Mouse (Mus musculus): ENCODE measurements around the gene Tbc1d16. TPM values are rescaled to one million over a fixed set of nuclear protein-coding genes. Genes with fewer than 3 reads are reported as not detected.
"Not testable (repeated sequence)": the region's sequence is repeated elsewhere in the genome, so short reads cannot be mapped to it uniquely, and the experiment has no call there.

Gene Tbc1d16
- total RNA-seq, 2 experiments from 2014 or later, result 25.2 to 34.6 TPM

GRCm38 (mm10) chr11:119109415-119110071 lies 118.8 kb downstream of the Tbc1d16 start:
- H3K27ac ChIP-seq, result no peak overlapping the region
- H3K4me3 ChIP-seq, result no peak overlapping the region
- intact Hi-C loops (cut with DNase I), result no loop called here
- no peak for TF ChIP-seq CTCF (IDR thresholded peaks at IDR 0.05)
- no peak for DNase-seq (ENCODE audit: extremely low spot score in 1 of 2, low spot score in 2 of 2)

- no peak overlapping the region for H3K4me3 ChIP-seq
- intact Hi-C loops (cut with DNase I), result no loop called here
- DNase-seq (ENCODE audit: extremely low spot score in 1 of 2, low spot score in 2 of 2), result no peak
- no peak for TF ChIP-seq CTCF (IDR thresholded peaks at IDR 0.05)
- H3K27ac ChIP-seq, result no peak overlapping the region
Observed at GRCm38 (mm10) chr11:119108573-119109263, 119.6 kb downstream of the Tbc1d16 start.

- DNase-seq (ENCODE audit: extremely low spot score in 1 of 2, low spot score in 2 of 2), result no peak
- Histone ChIP-seq H3K4me3 (no peak overlapping the region), H3K27ac (no peak overlapping the region)
- TF ChIP-seq CTCF (IDR thresholded peaks at IDR 0.05), result no peak
- intact Hi-C loops (cut with DNase I), result no loop called here
Observed at GRCm38 (mm10) chr11:119106289-119106688, 122.0 kb downstream of the Tbc1d16 start.

GRCm38 (mm10) chr11:119105748-119106147 lies 122.6 kb downstream of the Tbc1d16 start:
- Histone ChIP-seq H3K27ac (no peak overlapping the region; the same call in 1 of the 2 replicates), H3K4me3 (no peak overlapping the region)
- intact Hi-C loops (cut with DNase I), result no loop called here

GRCm38 (mm10) chr11:119105071-119105609 lies 123.2 kb downstream of the Tbc1d16 start:
- intact Hi-C loops (cut with DNase I), result no loop called here
- Histone ChIP-seq H3K27ac (no peak overlapping the region), H3K4me3 (no peak overlapping the region)
- no peak for DNase-seq (ENCODE audit: extremely low spot score in 1 of 2, low spot score in 2 of 2)
- TF ChIP-seq CTCF (IDR thresholded peaks at IDR 0.05), result no peak

More at GRCm38 (mm10) chr11:119105748-119106147, 122.6 kb downstream of the Tbc1d16 start:
- no peak for TF ChIP-seq CTCF (IDR thresholded peaks at IDR 0.05)
- DNase-seq (ENCODE audit: extremely low spot score in 1 of 2, low spot score in 2 of 2), result no peak

GRCm38 (mm10) chr11:119103991-119104390 lies 124.3 kb downstream of the Tbc1d16 start:
- DNase-seq (ENCODE audit: extremely low spot score in 1 of 2, low spot score in 2 of 2), result no peak
- Histone ChIP-seq H3K4me3 (no peak overlapping the region), H3K27ac (no peak overlapping the region)
- no peak for TF ChIP-seq CTCF (IDR thresholded peaks at IDR 0.05)
- intact Hi-C loops (cut with DNase I), result no loop called here

GRCm38 (mm10) chr11:119100355-119100754 lies 127.9 kb downstream of the Tbc1d16 start:
- intact Hi-C loops (cut with DNase I); DNase-seq (ENCODE audit: extremely low spot score in 1 of 2, low spot score in 2 of 2); H3K27ac ChIP-seq; H3K4me3 ChIP-seq: not testable (repeated sequence)

- Histone ChIP-seq H3K4me3 (no peak overlapping the region), H3K27ac (no peak overlapping the region)
- intact Hi-C loops (cut with DNase I), result no loop called here
- no peak for TF ChIP-seq CTCF (IDR thresholded peaks at IDR 0.05)
- no peak for DNase-seq (ENCODE audit: extremely low spot score in 1 of 2, low spot score in 2 of 2)
Observed at GRCm38 (mm10) chr11:119098202-119098601, 130.1 kb downstream of the Tbc1d16 start.

GRCm38 (mm10) chr11:119095441-119095840 lies 132.9 kb downstream of the Tbc1d16 start:
- Histone ChIP-seq H3K27ac (no peak overlapping the region), H3K4me3 (no peak overlapping the region)
- no peak for TF ChIP-seq CTCF (IDR thresholded peaks at IDR 0.05)
- DNase-seq (ENCODE audit: extremely low spot score in 1 of 2, low spot score in 2 of 2), result no peak
- intact Hi-C loops (cut with DNase I), result no loop called here

GRCm38 (mm10) chr11:119093322-119093721 lies 135.0 kb downstream of the Tbc1d16 start:
- no peak overlapping the region for H3K27ac ChIP-seq
- DNase-seq (ENCODE audit: extremely low spot score in 1 of 2, low spot score in 2 of 2), result no peak
- H3K4me3 ChIP-seq, result no peak overlapping the region
- intact Hi-C loops (cut with DNase I), result no loop called here
- no peak for TF ChIP-seq CTCF (IDR thresholded peaks at IDR 0.05)

Small RNAs within 50 kb of the gene (microRNA-seq; reads per million reads assigned to microRNA genes)
- gene Mir6934, result 4.1 reads per million in 2 experiments

Other genes starting within 250 kb of the Tbc1d16 start
- not detected for gene Enpp7, start 240.3 kb downstream of the Tbc1d16 start, total RNA-seq (2021)
- 1 to 10 TPM; 3.2 to 3.4 TPM for gene Cbx2, start 205.5 kb downstream of the Tbc1d16 start, total RNA-seq (2021)
- 10 to 100 TPM; 11.1 to 11.2 TPM for gene Cbx8, start 187.5 kb downstream of the Tbc1d16 start, total RNA-seq (2021)
- 10 to 100 TPM; 51.4 to 54.3 TPM for gene Cbx4, start 142.3 kb downstream of the Tbc1d16 start, total RNA-seq (2021)
- 1 to 10 TPM; 1.3 to 1.5 TPM for gene Ccdc40, start 73 bp upstream of the Tbc1d16 start, total RNA-seq (2021)
- 100 to 1,000 TPM; 241 to 268 TPM for gene Gaa, start 39.4 kb upstream of the Tbc1d16 start, total RNA-seq (2021)
- gene Eif4a3, start 71.6 kb upstream of the Tbc1d16 start, total RNA-seq (2021), result 10 to 100 TPM; 68.7 to 78.6 TPM
- under 1 TPM; 0.19 to 0.27 TPM for gene Card14, start 79.3 kb upstream of the Tbc1d16 start, total RNA-seq (2021)
- 1 to 10 TPM; 4.6 to 5.0 TPM for gene Sgsh, start 127.0 kb upstream of the Tbc1d16 start, total RNA-seq (2021)
- 1 to 10 TPM; 3.9 TPM for gene Slc26a11, start 127.1 kb upstream of the Tbc1d16 start, total RNA-seq (2021)
- gene Rnf213, start 164.6 kb upstream of the Tbc1d16 start, total RNA-seq (2021), result 1 to 10 TPM; 3.4 to 3.9 TPM

Measured in left cerebral cortex, adult 2 months (tissue).